Mouse (Mus musculus) cerebellum, postnatal 4 days (tissue): ENCODE measurements around the gene Gm11756.
"Not testable (repeated sequence)": the region's sequence is repeated elsewhere in the genome, so short reads cannot be mapped to it uniquely, and the experiment has no call there.

ENCODE experiments used
- DNase-seq, 2 experiments: peaks; one replicate each; pipeline ENCODE4 v3.0.0; 2022; ENCODE audit warnings: low spot score in 2 of 2, mixed read lengths in 1 of 2

Gm11756 gene

GRCm38 (mm10) chr4:73920660-73921059, at the start of gene Gm11756:
Gm11756 (minus strand) TSS chr4:73920760.
- not testable (repeated sequence) for DNase-seq

- no peak for DNase-seq
Observed at GRCm38 (mm10) chr4:73950375-73950896, 29.9 kb upstream of the Gm11756 start, which contains the start of gene 2310002L09Rik. 2310002L09Rik (minus strand) TSS chr4:73950846.

- DNase-seq = not testable (repeated sequence)
Observed at GRCm38 (mm10) chr4:73905853-73906252, 14.7 kb downstream of the Gm11756 start, which contains the start of gene Gm13871. Gm13871 (minus strand) TSS chr4:73905953.

GRCm38 (mm10) chr4:73891012-73891411, 29.5 kb downstream of the Gm11756 start, which contains the start of gene Gm11757:
Gm11757 (minus strand) TSS chr4:73891112.
- not testable (repeated sequence) for DNase-seq

- DNase-seq = not testable (repeated sequence)
Observed at GRCm38 (mm10) chr4:73876166-73876565, 44.4 kb downstream of the Gm11756 start, which contains the start of gene Gm11758. Gm11758 (minus strand) TSS chr4:73876266.
